Mouse (Mus musculus) hindbrain, embryonic 11.5 days (tissue): ENCODE measurements around the gene Prdx6b. TPM values are rescaled to one million over a fixed set of nuclear protein-coding genes. Genes with fewer than 3 reads are reported as not detected.

ENCODE experiments used
- ATAC-seq: fragments of 200-750 bp; cut with Nextera tagmentation; 2 replicates; pipeline ENCODE4 v1.8.0; 2017; ENCODE audit warnings: mild to moderate bottlenecking, moderate TSS enrichment, moderate library complexity; ENCODE audit not compliant: low FRiP score
- DNase-seq: peaks from one replicate; pipeline ENCODE4 v3.0.0-alpha.2; 2015; ENCODE audit warnings: low spot score
- H3K27ac ChIP-seq: fragments of 300-500 bp; sonication (generic); 2 replicates; pipeline ENCODE4 v1.5.1; 2014; ENCODE audit warnings: mild to moderate bottlenecking, low read depth, low read length
- H3K27me3 ChIP-seq: fragments of 300-500 bp; sonication (generic); 2 replicates; pipeline ENCODE4 v1.6.1; 2014; ENCODE audit warnings: mild to moderate bottlenecking, low read length, moderate library complexity, mixed read lengths; ENCODE audit not compliant: control insufficient read depth, insufficient read depth
- H3K36me3 ChIP-seq: fragments of 300-500 bp; sonication (generic); 2 replicates; pipeline ENCODE4 v1.6.1; 2014; ENCODE audit warnings: mild to moderate bottlenecking, low read length, moderate library complexity, mixed read lengths; ENCODE audit not compliant: control insufficient read depth, insufficient read depth
- H3K4me1 ChIP-seq: fragments of 300-500 bp; sonication (generic); replicated peaks from 2 replicates; pipeline ENCODE4 v1.6.1; 2014; ENCODE audit warnings: low read length, mixed read lengths; ENCODE audit not compliant: control insufficient read depth, insufficient read depth
- H3K4me2 ChIP-seq: fragments of 300-500 bp; sonication (generic); replicated peaks from 2 replicates; pipeline ENCODE4 v1.6.1; 2014; ENCODE audit warnings: mild to moderate bottlenecking, low read depth, low read length
- H3K4me3 ChIP-seq: fragments of 300-500 bp; sonication (generic); 2 replicates; pipeline ENCODE4 v1.5.1; 2014; ENCODE audit warnings: low read depth, low read length
- H3K9ac ChIP-seq: fragments of 300-500 bp; sonication (generic); 2 replicates; pipeline ENCODE4 v1.6.1; 2014; ENCODE audit warnings: low read depth, low read length
- H3K9me3 ChIP-seq: fragments of 300-500 bp; sonication (generic); 2 replicates; pipeline ENCODE4 v1.6.1; 2016; ENCODE audit warnings: low read length; ENCODE audit not compliant: control insufficient read depth
- WGBS: fragments of 180-500 bp; shearing (Covaris S2); extraction: QIAGEN DNeasy Blood & Tissue Kit; methylation state at CpG from one replicate; pipeline ENCODE4 v1.1.7; 2014; 5-methylcytosine and 5-hydroxymethylcytosine counted together
- polyA plus RNA-seq: library from polyadenylated mRNA; unstranded; fragments of >200 nt; fragmentation: Nextera tagmentation; extraction: Ambion mirVana; gene quantifications from 2 replicates; pipeline ENCODE4 v1.2.1, GENCODE M21; 2014

Prdx6b gene
- not detected in 2 replicates for polyA plus RNA-seq

GRCm38 (mm10) chr2:80292172-80292571 lies at the start of gene Prdx6b:
TSS of gene Prdx6b (plus strand) at chr2:80292472.
- Histone ChIP-seq H3K9ac (no peak within 1 kb of the TSS), H3K4me1 (no peaks in the 10 kb centered on the region), H3K9me3 (no peaks in the 10 kb centered on the region), H3K27ac (no peak within 1 kb of the TSS), H3K4me3 (no peak within 1 kb of the TSS), H3K36me3 (no peaks in the 10 kb centered on the region), H3K4me2 (no peak within 1 kb of the TSS), H3K27me3 (no peaks in the 10 kb centered on the region)
- WGBS = 89% methylated on average over 8 of the region's 8 CpGs
- DNase-seq (no peak), ATAC-seq (no peak)

GRCm38 (mm10) chr2:80247466-80247865 lies 44.8 kb upstream of the Prdx6b start:
- no peak overlapping the region for H3K4me3 ChIP-seq
- no peak for ATAC-seq
- no peaks in the 10 kb centered on the region for H3K4me1 ChIP-seq
- H3K4me2 ChIP-seq = no peak overlapping the region
- H3K9ac ChIP-seq = no peak overlapping the region
- H3K27me3 ChIP-seq = no peaks in the 10 kb centered on the region
- no peak for DNase-seq
- 92% methylated on average over 3 of the region's 3 CpGs for WGBS
- no peaks in the 10 kb centered on the region for H3K9me3 ChIP-seq
- H3K36me3 ChIP-seq = no peaks in the 10 kb centered on the region
- H3K27ac ChIP-seq = no peak overlapping the region

GRCm38 (mm10) chr2:80247868-80248267 lies 44.4 kb upstream of the Prdx6b start:
- Histone ChIP-seq H3K9me3 (no peaks in the 10 kb centered on the region), H3K9ac (no peak overlapping the region)

GRCm38 (mm10) chr2:80259888-80260672 lies 32.2 kb upstream of the Prdx6b start:
- ATAC-seq = no peak
- 91% methylated on average over 3 of the region's 3 CpGs for WGBS

More at GRCm38 (mm10) chr2:80247868-80248267, 44.4 kb upstream of the Prdx6b start:
- Histone ChIP-seq H3K4me1 (no peaks in the 10 kb centered on the region), H3K4me2 (no peak overlapping the region), H3K36me3 (no peaks in the 10 kb centered on the region), H3K4me3 (no peak overlapping the region), H3K27ac (no peak overlapping the region), H3K27me3 (no peaks in the 10 kb centered on the region)
- no peak for ATAC-seq
- DNase-seq = no peak

GRCm38 (mm10) chr2:80266894-80267293 lies 25.4 kb upstream of the Prdx6b start:
- ATAC-seq = peak; percentile 40; the same call in 1 of the 2 replicates
- no peak overlapping the region for H3K9ac ChIP-seq
- 26% methylated on average over 11 of the region's 11 CpGs for WGBS

More at GRCm38 (mm10) chr2:80259888-80260672, 32.2 kb upstream of the Prdx6b start:
- Histone ChIP-seq H3K4me1 (no peaks in the 10 kb centered on the region), H3K27ac (no peak overlapping the region), H3K9me3 (no peaks in the 10 kb centered on the region), H3K36me3 (no peaks in the 10 kb centered on the region), H3K4me3 (no peak overlapping the region), H3K27me3 (no peaks in the 10 kb centered on the region), H3K9ac (no peak overlapping the region), H3K4me2 (no peak overlapping the region)
- DNase-seq = no peak

GRCm38 (mm10) chr2:80268053-80268452 lies 24.2 kb upstream of the Prdx6b start:
- DNase-seq (peak; percentile 61), ATAC-seq (no peak)
- no peaks in the 10 kb centered on the region for H3K27me3 ChIP-seq
- H3K9me3 ChIP-seq = no peaks in the 10 kb centered on the region
- no peak overlapping the region for H3K9ac ChIP-seq
- H3K4me3 ChIP-seq = no peak overlapping the region
- no peaks in the 10 kb centered on the region for H3K4me1 ChIP-seq
- no peaks in the 10 kb centered on the region for H3K36me3 ChIP-seq
- WGBS = 51% methylated on average over 4 of the region's 4 CpGs
- no peak overlapping the region for H3K4me2 ChIP-seq
- no peak overlapping the region for H3K27ac ChIP-seq

More at GRCm38 (mm10) chr2:80266894-80267293, 25.4 kb upstream of the Prdx6b start:
- peak; percentile 80 for DNase-seq
- H3K4me2 ChIP-seq = no peak overlapping the region
- no peak overlapping the region for H3K4me3 ChIP-seq
- H3K4me1 ChIP-seq = no peaks in the 10 kb centered on the region
- no peak overlapping the region for H3K27ac ChIP-seq
- H3K27me3 ChIP-seq = no peaks in the 10 kb centered on the region
- no peaks in the 10 kb centered on the region for H3K9me3 ChIP-seq
- no peaks in the 10 kb centered on the region for H3K36me3 ChIP-seq

GRCm38 (mm10) chr2:80271431-80271830 lies 20.8 kb upstream of the Prdx6b start:
- Histone ChIP-seq H3K9me3 (no peaks in the 10 kb centered on the region), H3K27ac (no peak overlapping the region), H3K4me3 (no peak overlapping the region), H3K36me3 (no peaks in the 10 kb centered on the region), H3K4me1 (no peaks in the 10 kb centered on the region), H3K4me2 (no peak overlapping the region), H3K27me3 (no peaks in the 10 kb centered on the region), H3K9ac (no peak overlapping the region)
- 85% methylated on average over 1 of the region's 1 CpGs for WGBS
- ATAC-seq = no peak
- DNase-seq = no peak

GRCm38 (mm10) chr2:80273038-80273437 lies 19.2 kb upstream of the Prdx6b start:
- no peak for ATAC-seq
- 97% methylated on average over 3 of the region's 3 CpGs for WGBS

GRCm38 (mm10) chr2:80273763-80274162 lies 18.5 kb upstream of the Prdx6b start:
- WGBS = 73% methylated on average over 4 of the region's 4 CpGs
- Histone ChIP-seq H3K9me3 (no peaks in the 10 kb centered on the region), H3K36me3 (no peaks in the 10 kb centered on the region), H3K4me1 (no peaks in the 10 kb centered on the region), H3K27me3 (no peaks in the 10 kb centered on the region), H3K9ac (no peak overlapping the region), H3K4me2 (no peak overlapping the region), H3K4me3 (no peak overlapping the region), H3K27ac (no peak overlapping the region)
- DNase-seq (no peak), ATAC-seq (no peak)

More at GRCm38 (mm10) chr2:80273038-80273437, 19.2 kb upstream of the Prdx6b start:
- no peak overlapping the region for H3K27ac ChIP-seq
- no peak for DNase-seq
- no peaks in the 10 kb centered on the region for H3K27me3 ChIP-seq
- H3K4me1 ChIP-seq = no peaks in the 10 kb centered on the region
- no peak overlapping the region for H3K4me2 ChIP-seq
- H3K9ac ChIP-seq = no peak overlapping the region
- H3K36me3 ChIP-seq = no peaks in the 10 kb centered on the region
- no peaks in the 10 kb centered on the region for H3K9me3 ChIP-seq
- H3K4me3 ChIP-seq = no peak overlapping the region
